Mouse (Mus musculus) CH12.LX (cell line): Measurements from ENCODE around the gene Pdzd8.

Source experiments
- POLR2A ChIP-seq: IDR thresholded peaks from 2 replicates; pipeline ENCODE4 v1.6.1; 2011; ENCODE audit warnings: low read depth, mild to moderate bottlenecking, improper control_type of control experiment, low read length
- USF1 ChIP-seq: IDR thresholded peaks from 2 replicates; pipeline ENCODE4 v1.6.1; 2014; ENCODE audit warnings: low read depth, mild to moderate bottlenecking, inconsistent platforms, low read length, improper control_type of control experiment

DNA sequence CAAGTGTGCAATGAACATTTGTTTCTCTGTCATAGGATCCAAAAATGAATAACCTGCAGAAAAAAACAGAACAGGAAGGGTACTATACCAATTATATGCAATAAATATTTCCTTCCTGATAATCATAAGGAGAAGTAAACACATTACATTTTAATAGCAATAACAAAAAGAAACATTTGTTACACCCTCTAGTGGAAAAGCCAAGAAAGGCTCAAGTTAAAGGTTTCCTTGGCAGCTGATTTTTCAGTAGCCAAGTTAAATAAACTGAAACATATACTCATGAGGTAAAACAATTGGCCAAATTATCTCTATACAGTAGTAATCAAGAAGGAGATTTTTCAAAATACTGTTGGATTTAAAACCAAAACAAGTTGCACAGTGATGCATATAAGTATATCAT is 30.3 kb downstream of the Pdzd8 start:
- no peak for TF ChIP-seq USF1
- TF ChIP-seq POLR2A = no peak
